Mouse (Mus musculus): Measurements from ENCODE around the gene Bcar3. TPM values are rescaled to one million over a fixed set of nuclear protein-coding genes. Genes with fewer than 3 reads are reported as not detected.

Gene Bcar3
- polyA plus RNA-seq, 1 experiment from 2014 or later = 14.0 TPM

GRCm38 (mm10) chr3:122475735-122476134, 181.8 kb downstream of the Bcar3 start:
- ATAC-seq (ENCODE audit: insufficient read depth) (no peak), DNase-seq (peak; percentile 70)
- peaks cover 11% of the 10 kb centered on the region; the same call in 1 of the 2 replicates for H3K4me1 ChIP-seq (ENCODE audit: insufficient read depth)
- WGBS = 39% methylated on average over 1 of the region's 1 CpGs
- no peak for TF ChIP-seq CTCF (IDR thresholded peaks at IDR 0.05; ENCODE audit: low read depth)
- H3K27me3 ChIP-seq (ENCODE audit: insufficient read depth, low read length) = no peaks in the 10 kb centered on the region
- no peaks in the 10 kb centered on the region for H3K9me3 ChIP-seq (ENCODE audit: low read depth, low read length)
- no peak overlapping the region for H3K4me2 ChIP-seq
- no peak overlapping the region for H3K9ac ChIP-seq
- 0 out of 2 replicates have a peak overlapping the region, but pooled peaks have one; percentile 6 for H3K27ac ChIP-seq (ENCODE audit: low read depth)
- no peaks in the 10 kb centered on the region for H3K36me3 ChIP-seq (ENCODE audit: insufficient read depth)
- H3K4me3 ChIP-seq (ENCODE audit: low read depth, low read length) = no peak overlapping the region

DNA sequence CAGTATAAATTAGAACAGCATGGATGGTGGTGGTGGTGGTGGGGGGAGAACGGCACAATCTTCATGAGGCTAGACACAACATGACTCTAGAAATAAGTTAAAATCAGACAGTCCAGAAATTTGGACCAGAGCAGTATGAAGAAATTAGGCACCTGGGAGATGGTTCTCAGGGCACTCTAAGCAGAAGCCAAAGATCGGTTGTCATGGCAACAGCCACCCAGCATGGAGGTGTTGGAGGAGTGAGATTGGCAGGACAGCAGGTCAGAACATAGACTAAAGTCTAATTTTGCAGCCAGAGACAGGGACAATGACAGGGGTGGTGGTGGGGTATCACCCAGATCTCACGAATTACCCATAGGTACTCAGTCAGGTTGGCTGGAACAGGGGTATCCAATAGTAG, 182.7 kb downstream of the Bcar3 start:
- Histone ChIP-seq H3K36me3 (ENCODE audit: insufficient read depth) (no peaks in the 10 kb centered on the region), H3K4me2 (no peak overlapping the region), H3K4me1 (ENCODE audit: insufficient read depth) (peaks cover 13% of the 10 kb centered on the region; the same call in 1 of the 2 replicates), H3K9ac (no peak overlapping the region), H3K4me3 (ENCODE audit: low read depth, low read length) (no peak overlapping the region), H3K9me3 (ENCODE audit: low read depth, low read length) (no peaks in the 10 kb centered on the region), H3K27me3 (ENCODE audit: insufficient read depth, low read length) (no peaks in the 10 kb centered on the region), H3K27ac (ENCODE audit: low read depth) (no peak overlapping the region)
- ATAC-seq (ENCODE audit: insufficient read depth) (no peak), DNase-seq (no peak)
- 63% methylated on average over 3 of the region's 3 CpGs for WGBS
- TF ChIP-seq CTCF (IDR thresholded peaks at IDR 0.05; ENCODE audit: low read depth) = no peak

DNA sequence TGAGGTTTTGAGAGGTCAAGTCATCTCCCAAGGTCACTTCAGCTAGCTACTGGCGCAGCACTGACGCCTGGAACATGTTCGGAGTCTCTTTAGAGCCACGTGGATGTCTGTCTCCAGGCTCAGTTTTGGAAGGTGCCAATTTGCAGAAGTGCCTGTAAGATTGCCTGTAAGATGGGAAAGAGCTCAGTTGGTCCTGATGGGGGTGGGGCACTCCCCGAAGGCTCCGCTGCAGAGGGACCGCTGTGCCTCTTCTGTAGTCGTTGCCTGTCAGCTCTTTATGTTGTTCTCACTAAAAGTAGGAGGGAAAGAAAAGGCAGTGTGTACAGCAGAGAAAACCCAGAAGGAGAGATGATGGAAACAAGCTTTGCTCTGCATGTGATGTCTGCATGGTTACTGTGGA, 183.6 kb downstream of the Bcar3 start:
- no peak overlapping the region for H3K4me2 ChIP-seq
- 67% methylated on average over 8 of the region's 8 CpGs for WGBS
- H3K27ac ChIP-seq (ENCODE audit: low read depth) = no peak overlapping the region
- no peak for DNase-seq
- ATAC-seq (ENCODE audit: insufficient read depth) = no peak
- no peaks in the 10 kb centered on the region for H3K9me3 ChIP-seq (ENCODE audit: low read depth, low read length)
- no peak overlapping the region for H3K9ac ChIP-seq
- no peak for TF ChIP-seq CTCF (IDR thresholded peaks at IDR 0.05; ENCODE audit: low read depth)
- no peak overlapping the region for H3K4me3 ChIP-seq (ENCODE audit: low read depth, low read length)
- peaks cover 13% of the 10 kb centered on the region; the same call in 1 of the 2 replicates for H3K4me1 ChIP-seq (ENCODE audit: insufficient read depth)
- no peaks in the 10 kb centered on the region for H3K27me3 ChIP-seq (ENCODE audit: insufficient read depth, low read length)
- H3K36me3 ChIP-seq (ENCODE audit: insufficient read depth) = no peaks in the 10 kb centered on the region

DNA sequence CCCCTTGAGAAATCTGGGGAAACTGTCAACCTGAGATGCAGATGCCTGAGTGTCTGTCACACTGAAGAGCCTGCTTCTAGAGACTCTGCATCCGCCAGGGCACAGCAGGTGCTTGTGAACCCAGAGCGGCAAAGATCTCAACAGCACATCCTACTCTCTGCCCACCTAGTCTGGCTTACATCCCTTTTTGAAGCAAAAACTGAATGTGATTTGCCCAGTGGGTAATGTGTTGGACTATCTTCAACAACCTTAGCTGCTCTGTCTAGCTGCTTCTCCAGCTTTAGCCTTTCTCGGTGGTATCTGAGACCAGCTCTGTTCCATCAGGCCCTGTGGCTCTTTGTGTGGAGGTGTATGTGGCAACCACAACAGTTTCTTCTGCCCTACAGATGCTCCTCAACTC, 184.8 kb downstream of the Bcar3 start:
- no peaks in the 10 kb centered on the region for H3K36me3 ChIP-seq (ENCODE audit: insufficient read depth)
- WGBS = 88% methylated on average over 3 of the region's 3 CpGs
- TF ChIP-seq CTCF (IDR thresholded peaks at IDR 0.05; ENCODE audit: low read depth) = no peak
- H3K27me3 ChIP-seq (ENCODE audit: insufficient read depth, low read length) = no peaks in the 10 kb centered on the region
- H3K4me3 ChIP-seq (ENCODE audit: low read depth, low read length) = no peak overlapping the region
- H3K27ac ChIP-seq (ENCODE audit: low read depth) = no peak overlapping the region
- no peaks in the 10 kb centered on the region for H3K9me3 ChIP-seq (ENCODE audit: low read depth, low read length)
- no peak for ATAC-seq (ENCODE audit: insufficient read depth)
- peaks cover 22% of the 10 kb centered on the region for H3K4me1 ChIP-seq (ENCODE audit: insufficient read depth)
- H3K9ac ChIP-seq = no peak overlapping the region
- DNase-seq = no peak
- no peak overlapping the region for H3K4me2 ChIP-seq

DNA sequence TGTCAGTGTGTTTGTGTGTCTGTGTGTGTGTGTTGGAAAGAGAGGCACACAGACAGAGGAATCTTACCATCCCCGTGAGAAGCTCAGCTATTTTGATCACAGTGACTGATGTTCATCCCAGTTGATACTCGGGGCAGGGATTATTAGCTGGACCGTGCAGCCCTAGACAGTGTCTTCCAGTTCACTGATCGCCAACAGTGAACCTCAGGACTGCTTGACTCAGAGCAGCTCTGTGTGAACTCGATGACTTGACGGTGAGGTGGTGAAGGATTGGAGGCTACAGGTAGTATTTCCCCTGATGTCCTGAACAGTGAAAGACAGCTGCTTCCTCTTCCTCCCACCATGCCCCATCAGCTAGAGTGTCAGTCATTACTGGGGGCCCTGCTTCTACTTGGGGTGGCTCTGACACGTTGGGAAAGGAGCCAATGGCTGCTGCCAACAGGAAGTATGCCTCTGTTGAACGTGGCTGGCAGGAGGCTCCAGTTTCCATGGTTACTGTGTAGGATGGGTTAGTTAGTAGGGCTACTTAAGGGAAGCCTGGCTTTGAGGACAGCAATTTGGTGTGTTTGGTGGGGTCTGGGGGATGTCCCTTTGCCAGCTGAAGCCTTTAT, 186.2 kb downstream of the Bcar3 start:
- 43% methylated on average over 8 of the region's 8 CpGs for WGBS
- H3K27ac ChIP-seq (ENCODE audit: low read depth) = no peak overlapping the region
- no peaks in the 10 kb centered on the region for H3K36me3 ChIP-seq (ENCODE audit: insufficient read depth)
- no peaks in the 10 kb centered on the region for H3K27me3 ChIP-seq (ENCODE audit: insufficient read depth, low read length)
- peaks cover 17% of the 10 kb centered on the region; the same call in 1 of the 2 replicates for H3K4me1 ChIP-seq (ENCODE audit: insufficient read depth)
- TF ChIP-seq CTCF (IDR thresholded peaks at IDR 0.05; ENCODE audit: low read depth) = no peak
- H3K9me3 ChIP-seq (ENCODE audit: low read depth, low read length) = no peaks in the 10 kb centered on the region
- no peak overlapping the region for H3K4me3 ChIP-seq (ENCODE audit: low read depth, low read length)
- DNase-seq (peak; percentile 66), ATAC-seq (ENCODE audit: insufficient read depth) (peak; percentile 39)
- H3K4me2 ChIP-seq = no peak overlapping the region
- H3K9ac ChIP-seq = no peak overlapping the region

- Histone ChIP-seq H3K4me2 (no peak overlapping the region), H3K9me3 (ENCODE audit: low read depth, low read length) (no peaks in the 10 kb centered on the region), H3K27me3 (ENCODE audit: insufficient read depth, low read length) (no peaks in the 10 kb centered on the region), H3K27ac (ENCODE audit: low read depth) (no peak overlapping the region), H3K36me3 (ENCODE audit: insufficient read depth) (no peaks in the 10 kb centered on the region), H3K9ac (no peak overlapping the region), H3K4me1 (ENCODE audit: insufficient read depth) (peaks cover 17% of the 10 kb centered on the region; the same call in 1 of the 2 replicates), H3K4me3 (ENCODE audit: low read depth, low read length) (no peak overlapping the region)
- TF ChIP-seq CTCF (IDR thresholded peaks at IDR 0.05; ENCODE audit: low read depth) = no peak
- ATAC-seq (ENCODE audit: insufficient read depth) (no peak), DNase-seq (no peak)
- 79% methylated on average over 5 of the region's 5 CpGs for WGBS
These were observed 187.1 kb downstream of the Bcar3 start for GRCm38 (mm10) chr3:122480986-122481385.

GRCm38 (mm10) chr3:122481891-122482739, 188.2 kb downstream of the Bcar3 start:
- Histone ChIP-seq H3K4me1 (ENCODE audit: insufficient read depth) (peaks cover 14% of the 10 kb centered on the region; the same call in 1 of the 2 replicates), H3K4me2 (no peak overlapping the region), H3K9ac (no peak overlapping the region), H3K4me3 (ENCODE audit: low read depth, low read length) (no peak overlapping the region), H3K9me3 (ENCODE audit: low read depth, low read length) (no peaks in the 10 kb centered on the region), H3K27me3 (ENCODE audit: insufficient read depth, low read length) (no peaks in the 10 kb centered on the region), H3K36me3 (ENCODE audit: insufficient read depth) (no peaks in the 10 kb centered on the region), H3K27ac (ENCODE audit: low read depth) (no peak overlapping the region)
- no peak for ATAC-seq (ENCODE audit: insufficient read depth)
- TF ChIP-seq CTCF (IDR thresholded peaks at IDR 0.05; ENCODE audit: low read depth) = no peak
- WGBS = 65% methylated on average over 21 of the region's 21 CpGs
- no peak for DNase-seq
